Mouse (Mus musculus): ENCODE data around the gene Slc9a4.
"Not testable (repeated sequence)": the region's sequence is repeated elsewhere in the genome, so short reads cannot be mapped to it uniquely, and the experiment has no call there.

Gene Slc9a4

DNA sequence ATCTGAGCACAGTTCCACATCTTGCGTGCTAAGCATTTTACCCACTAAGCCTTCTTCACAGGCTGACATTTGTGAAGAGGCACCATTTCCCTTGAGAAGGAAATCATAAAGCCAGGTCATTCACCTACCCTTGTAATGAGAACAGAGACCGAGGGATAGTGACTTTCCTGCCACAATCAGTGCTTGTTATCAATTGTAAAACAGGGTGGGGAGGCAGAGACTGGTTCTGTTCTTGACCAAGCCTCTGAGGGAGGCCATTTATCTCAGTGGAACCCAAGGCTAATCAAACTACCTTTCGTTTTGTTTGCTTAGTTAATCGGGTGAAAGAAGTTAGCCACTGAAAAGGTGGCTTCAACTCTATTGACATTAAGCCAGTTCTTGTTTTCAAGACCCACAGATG is 77.2 kb downstream of the Slc9a4 start:
- no peak for DNase-seq

DNA sequence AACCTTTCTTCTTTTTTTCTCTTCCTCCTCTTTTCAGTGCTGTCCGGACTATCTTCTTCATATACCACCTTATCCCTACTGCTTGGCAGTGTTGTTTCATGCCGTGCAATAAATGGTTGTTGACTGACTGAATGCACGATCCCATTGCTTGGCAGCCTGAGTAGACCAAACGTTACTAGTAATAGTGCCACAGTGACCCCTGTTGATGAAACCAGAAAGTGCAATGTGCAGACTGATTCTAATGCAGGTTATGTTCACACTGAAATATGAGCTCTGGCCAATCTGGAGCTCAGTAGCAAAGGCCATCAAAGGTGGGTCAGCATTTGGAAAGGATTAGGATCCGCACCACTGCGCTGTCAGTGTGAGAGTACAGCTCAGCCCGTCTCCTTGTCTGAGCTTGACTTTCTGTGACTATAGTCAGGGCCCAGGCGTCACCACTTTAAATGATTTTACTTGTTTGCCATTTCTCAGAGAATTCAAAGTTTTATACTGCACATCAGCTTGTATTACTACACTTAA is 78.2 kb downstream of the Slc9a4 start:
- DNase-seq, result peak in 1 of 2 experiments; percentile 49

DNA sequence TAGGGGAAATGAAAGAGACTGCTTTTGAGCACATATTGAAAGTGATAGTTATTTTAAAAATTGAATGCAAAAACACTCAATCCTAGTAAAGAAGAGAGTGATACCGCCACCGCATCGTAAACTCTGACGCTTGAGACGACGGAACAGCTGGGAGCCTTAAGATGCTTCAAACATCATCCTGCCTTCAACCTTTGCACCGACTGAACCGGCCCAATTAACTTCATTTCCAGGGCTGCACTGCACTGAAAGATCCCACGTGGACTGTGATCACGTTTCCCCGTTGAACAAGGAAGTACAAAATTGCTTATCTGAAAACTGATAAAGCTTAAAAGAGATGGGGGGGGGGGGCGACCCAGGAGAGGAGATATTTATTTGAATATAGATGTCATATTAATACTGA is 79.1 kb downstream of the Slc9a4 start:
- no peak for DNase-seq

DNA sequence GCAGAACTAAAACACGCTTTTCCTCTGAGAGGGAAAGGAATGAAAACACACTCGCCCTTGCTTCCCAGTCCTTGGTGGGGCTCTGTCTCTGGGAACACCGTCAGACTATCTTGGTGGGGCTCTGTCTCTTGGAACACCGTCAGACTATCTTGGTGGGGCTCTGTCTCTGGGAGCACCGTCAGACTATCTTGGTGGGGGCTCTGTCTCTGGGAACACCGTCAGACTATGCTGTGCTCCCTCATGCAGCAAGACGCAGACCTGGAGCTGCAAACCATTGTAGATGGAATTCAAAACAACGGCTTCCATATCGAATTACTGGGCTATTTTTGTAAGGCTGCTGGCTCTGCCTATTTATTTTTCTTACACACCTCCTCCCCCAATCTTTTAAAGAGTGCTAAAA is 79.6 kb downstream of the Slc9a4 start:
- DNase-seq, result no peak

DNA sequence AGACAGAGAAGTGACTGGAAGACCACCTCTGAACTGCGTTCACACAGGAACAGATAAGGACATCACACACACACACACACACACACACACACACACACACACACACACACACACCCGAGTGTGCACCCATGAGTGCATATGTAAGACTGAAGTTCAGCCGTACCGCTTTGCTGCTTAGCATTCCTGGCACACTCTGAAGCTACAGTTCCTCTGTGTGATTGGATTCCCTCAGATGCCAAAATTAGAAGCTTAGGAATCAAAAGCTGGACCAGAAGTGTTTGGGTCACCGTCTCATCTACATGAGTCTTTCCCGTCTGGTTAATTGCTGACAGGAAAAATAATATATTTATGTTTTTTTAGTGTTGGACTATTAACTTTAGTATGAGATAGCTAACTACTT is 81.0 kb downstream of the Slc9a4 start:
- no peak for DNase-seq

DNA sequence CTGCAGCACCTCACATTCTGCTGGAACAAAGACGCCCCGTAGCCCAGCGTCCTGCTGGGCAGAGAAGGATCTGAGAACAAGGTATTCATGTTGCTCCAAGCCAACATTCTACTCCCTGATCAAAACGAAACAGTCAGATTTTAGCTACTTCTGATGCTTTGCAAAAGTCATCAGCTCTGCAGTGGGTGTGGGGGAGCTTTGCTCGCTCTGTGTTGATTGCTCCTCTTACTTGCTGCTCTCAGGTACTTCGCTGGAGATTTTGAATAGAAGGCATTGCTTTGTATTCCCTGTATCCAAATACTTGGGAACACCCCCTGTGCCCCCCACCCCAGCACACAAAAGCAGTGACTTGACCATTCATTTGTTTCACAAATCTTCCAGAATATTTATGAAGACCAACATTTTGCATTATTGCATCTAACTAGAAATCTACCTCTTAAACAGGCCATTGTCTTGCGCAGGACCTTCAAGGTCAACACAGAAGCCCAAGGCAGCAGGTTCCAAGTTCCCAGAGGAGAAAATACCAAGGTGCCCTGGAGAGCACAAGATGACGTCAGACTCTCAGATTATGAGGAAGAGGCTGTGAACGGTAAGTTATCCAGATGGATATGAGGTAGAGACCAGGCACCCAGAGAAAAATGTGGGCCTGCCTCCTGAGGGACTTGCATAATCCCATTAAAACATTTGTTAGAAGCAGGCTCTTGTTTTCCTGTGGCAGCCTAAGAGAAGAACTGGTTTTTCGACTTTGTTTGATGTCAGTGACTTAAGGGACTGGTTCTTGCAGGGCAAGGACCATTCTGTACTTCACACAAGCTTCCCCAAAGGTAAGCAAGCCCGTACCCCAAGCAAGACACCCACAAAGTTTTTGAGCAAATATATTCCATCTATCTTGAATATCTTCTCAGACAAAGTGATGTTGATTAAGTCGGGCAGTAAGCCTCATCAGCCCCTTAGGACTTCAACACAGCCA is 85.8 kb downstream of the Slc9a4 start:
- DNase-seq, result no peak

DNA sequence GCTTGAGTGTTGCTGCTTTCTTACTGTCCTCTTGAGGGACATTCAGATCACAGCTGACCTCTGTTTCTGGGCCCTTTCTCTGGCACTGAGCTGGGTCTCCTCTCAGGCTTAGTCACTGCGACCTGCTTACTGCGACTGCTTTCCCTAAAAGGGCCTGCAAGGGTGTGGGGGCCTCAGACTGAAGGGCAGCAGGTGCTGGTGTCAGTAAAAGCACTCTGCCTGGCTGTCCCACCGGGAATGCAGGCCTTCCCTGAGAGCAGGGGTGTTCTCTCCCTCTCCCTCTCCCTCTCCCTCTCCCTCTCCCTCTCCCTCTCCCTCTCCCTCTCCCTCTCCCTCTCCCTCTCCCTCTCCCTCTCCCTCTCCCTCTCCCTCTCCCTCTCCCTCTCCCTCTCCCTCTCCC is 87.6 kb downstream of the Slc9a4 start:
- DNase-seq, result not testable (repeated sequence)

DNA sequence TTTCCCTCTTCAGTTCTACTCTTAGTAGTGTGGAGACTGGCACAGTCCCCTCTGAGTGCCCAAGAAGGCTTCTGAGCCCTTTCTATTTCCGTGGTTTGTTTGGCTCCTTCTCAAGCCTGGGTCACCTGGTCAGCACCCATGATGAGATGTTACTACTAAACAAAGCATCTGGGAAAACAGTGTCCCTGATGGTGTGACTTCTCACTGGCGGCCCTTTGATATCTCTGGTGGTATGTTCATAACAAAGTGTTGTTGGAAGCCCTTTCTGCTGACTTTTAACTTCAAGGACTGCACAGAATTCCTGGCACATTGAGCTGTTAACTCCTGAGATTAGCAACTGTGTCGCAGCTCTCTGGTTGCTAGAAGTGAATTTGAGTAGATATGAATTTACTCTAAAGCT is 90.1 kb downstream of the Slc9a4 start:
- DNase-seq, result no peak

DNA sequence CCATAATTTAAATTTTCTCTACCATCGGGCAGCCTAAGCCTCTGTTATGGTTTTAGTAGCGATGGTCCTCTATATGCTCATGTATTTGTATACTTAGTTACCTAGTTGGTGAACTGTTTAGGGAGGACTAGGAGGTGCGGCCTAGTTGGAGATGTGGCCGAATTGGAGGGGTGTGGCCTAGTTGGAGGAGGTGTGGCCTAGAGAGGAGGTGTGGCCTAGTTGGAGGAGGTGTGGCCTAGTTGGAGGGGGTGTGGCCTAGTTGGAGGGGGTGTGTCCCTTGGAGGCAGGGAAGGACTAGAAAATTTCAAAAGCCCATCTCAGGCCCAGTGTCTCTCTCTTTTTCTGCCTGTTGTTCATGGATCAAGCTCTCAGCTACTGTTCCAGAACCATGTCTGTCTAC is 91.6 kb downstream of the Slc9a4 start:
- DNase-seq, result no peak

DNA sequence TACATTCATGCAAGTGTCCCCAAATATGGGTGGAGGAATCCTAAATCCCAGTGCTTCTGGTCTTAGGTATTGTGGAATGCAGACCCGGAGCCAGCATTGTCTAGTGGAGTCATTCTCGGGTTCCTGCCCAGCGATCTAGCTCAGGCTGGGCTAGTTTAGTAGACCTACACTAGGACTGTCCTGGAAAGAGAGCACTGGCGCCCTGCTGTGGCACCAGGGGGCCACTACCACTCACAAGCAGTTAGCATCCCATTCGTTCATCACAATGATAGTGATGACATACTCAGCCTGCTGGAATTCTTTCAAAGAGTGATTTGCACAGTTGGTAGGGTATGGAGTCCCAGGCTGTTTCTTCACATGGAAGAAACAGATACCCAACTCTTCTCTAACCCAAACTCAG is 97.4 kb downstream of the Slc9a4 start:
- DNase-seq, result no peak

Data from cerebellum, postnatal 25 days (tissue).